Mouse (Mus musculus): ENCODE data around the gene Birc3. TPM values are rescaled to one million over a fixed set of nuclear protein-coding genes. Genes with fewer than 3 reads are reported as not detected.

Gene Birc3
- polyA plus RNA-seq, 1 experiment from 2014 or later: 5.6 TPM

GRCm38 (mm10) chr9:7836905-7837805, 35.8 kb downstream of the Birc3 start, which contains the start of gene Birc2:
Gene Birc2 (minus strand): TSS chr9:7837064.
- Histone ChIP-seq H3K9me3 (ENCODE audit: low read depth, low read length) (no peaks in the 10 kb centered on the region), H3K36me3 (ENCODE audit: insufficient read depth) (peaks cover 16% of the 10 kb centered on the region; the same call in 1 of the 2 replicates), H3K4me3 (ENCODE audit: low read depth, low read length) (peak within 1 kb of the TSS; percentile 73), H3K4me1 (ENCODE audit: insufficient read depth) (peaks cover 7% of the 10 kb centered on the region; the same call in 1 of the 2 replicates), H3K4me2 (peak within 1 kb of the TSS; percentile 83), H3K27ac (ENCODE audit: low read depth) (peak within 1 kb of the TSS; percentile 99), H3K9ac (peak within 1 kb of the TSS; percentile 89), H3K27me3 (ENCODE audit: insufficient read depth, low read length) (no peaks in the 10 kb centered on the region)
- ATAC-seq (ENCODE audit: insufficient read depth) (peak; percentile 97), DNase-seq (peak; percentile 98)
- under 1% methylated on average over 68 of the region's 68 CpGs for WGBS
- TF ChIP-seq CTCF (IDR thresholded peaks at IDR 0.05; ENCODE audit: low read depth): no peak

- H3K9ac ChIP-seq: peak overlapping the region; percentile 89
- H3K36me3 ChIP-seq (ENCODE audit: insufficient read depth): peaks cover 18% of the 10 kb centered on the region; the same call in 1 of the 2 replicates
- peak overlapping the region; percentile 83 for H3K4me2 ChIP-seq
- peaks cover 7% of the 10 kb centered on the region; the same call in 1 of the 2 replicates for H3K4me1 ChIP-seq (ENCODE audit: insufficient read depth)
- ATAC-seq (ENCODE audit: insufficient read depth) (peak; percentile 53), DNase-seq (peak; percentile 73)
- TF ChIP-seq CTCF (IDR thresholded peaks at IDR 0.05; ENCODE audit: low read depth): peak; percentile 12; the same call in 1 of the 2 replicates
- no peaks in the 10 kb centered on the region for H3K27me3 ChIP-seq (ENCODE audit: insufficient read depth, low read length)
- H3K27ac ChIP-seq (ENCODE audit: low read depth): peak overlapping the region; percentile 99
- H3K4me3 ChIP-seq (ENCODE audit: low read depth, low read length): peak overlapping the region; percentile 73
- H3K9me3 ChIP-seq (ENCODE audit: low read depth, low read length): no peaks in the 10 kb centered on the region
- under 1% methylated on average over 16 of the region's 16 CpGs for WGBS
Observed at GRCm38 (mm10) chr9:7836331-7836730, 36.7 kb downstream of the Birc3 start.

GRCm38 (mm10) chr9:7835302-7835701, 37.7 kb downstream of the Birc3 start:
- Histone ChIP-seq H3K36me3 (ENCODE audit: insufficient read depth) (peaks cover 18% of the 10 kb centered on the region; the same call in 1 of the 2 replicates), H3K9me3 (ENCODE audit: low read depth, low read length) (no peaks in the 10 kb centered on the region), H3K9ac (no peak overlapping the region), H3K27me3 (ENCODE audit: insufficient read depth, low read length) (no peaks in the 10 kb centered on the region), H3K4me1 (ENCODE audit: insufficient read depth) (peaks cover 7% of the 10 kb centered on the region; the same call in 1 of the 2 replicates), H3K4me3 (ENCODE audit: low read depth, low read length) (peak overlapping the region; percentile 73), H3K27ac (ENCODE audit: low read depth) (no peak overlapping the region), H3K4me2 (peak overlapping the region; percentile 83; the same call in 1 of the 2 replicates)
- 78% methylated on average over 1 of the region's 1 CpGs for WGBS
- ATAC-seq (ENCODE audit: insufficient read depth) (no peak), DNase-seq (no peak)
- TF ChIP-seq CTCF (IDR thresholded peaks at IDR 0.05; ENCODE audit: low read depth): no peak

GRCm38 (mm10) chr9:7833421-7833820, 39.6 kb downstream of the Birc3 start:
- WGBS: 85% methylated on average over 6 of the region's 6 CpGs
- no peak for ATAC-seq (ENCODE audit: insufficient read depth)
- TF ChIP-seq CTCF (IDR thresholded peaks at IDR 0.05; ENCODE audit: low read depth): no peak

GRCm38 (mm10) chr9:7829531-7830528, 43.2 kb downstream of the Birc3 start:
- ATAC-seq (ENCODE audit: insufficient read depth) (peak; percentile 63; the same call in 1 of the 2 replicates), DNase-seq (no peak)
- H3K4me3 ChIP-seq (ENCODE audit: low read depth, low read length): no peak overlapping the region
- H3K9me3 ChIP-seq (ENCODE audit: low read depth, low read length): no peaks in the 10 kb centered on the region
- peaks cover 20% of the 10 kb centered on the region for H3K36me3 ChIP-seq (ENCODE audit: insufficient read depth)
- H3K27ac ChIP-seq (ENCODE audit: low read depth): no peak overlapping the region
- no peak overlapping the region for H3K9ac ChIP-seq
- WGBS: 66% methylated on average over 9 of the region's 9 CpGs
- H3K4me2 ChIP-seq: peak overlapping the region; percentile 27; the same call in 1 of the 2 replicates
- peaks cover 7% of the 10 kb centered on the region; the same call in 1 of the 2 replicates for H3K4me1 ChIP-seq (ENCODE audit: insufficient read depth)
- H3K27me3 ChIP-seq (ENCODE audit: insufficient read depth, low read length): no peaks in the 10 kb centered on the region
- TF ChIP-seq CTCF (IDR thresholded peaks at IDR 0.05; ENCODE audit: low read depth): no peak

More at GRCm38 (mm10) chr9:7833421-7833820, 39.6 kb downstream of the Birc3 start:
- no peak overlapping the region for H3K4me3 ChIP-seq (ENCODE audit: low read depth, low read length)
- no peak for DNase-seq
- 0 out of 2 replicates have a peak overlapping the region, but pooled peaks have one; percentile 5 for H3K9ac ChIP-seq
- H3K9me3 ChIP-seq (ENCODE audit: low read depth, low read length): no peaks in the 10 kb centered on the region
- no peaks in the 10 kb centered on the region for H3K27me3 ChIP-seq (ENCODE audit: insufficient read depth, low read length)
- no peak overlapping the region for H3K27ac ChIP-seq (ENCODE audit: low read depth)
- peaks cover 7% of the 10 kb centered on the region; the same call in 1 of the 2 replicates for H3K4me1 ChIP-seq (ENCODE audit: insufficient read depth)
- H3K4me2 ChIP-seq: peak overlapping the region; percentile 15; the same call in 1 of the 2 replicates
- H3K36me3 ChIP-seq (ENCODE audit: insufficient read depth): peaks cover 18% of the 10 kb centered on the region; the same call in 1 of the 2 replicates

- peaks cover 6% of the 10 kb centered on the region; the same call in 1 of the 2 replicates for H3K4me1 ChIP-seq (ENCODE audit: insufficient read depth)
- 86% methylated on average over 4 of the region's 4 CpGs for WGBS
- H3K9me3 ChIP-seq (ENCODE audit: low read depth, low read length): no peaks in the 10 kb centered on the region
- no peak overlapping the region for H3K27ac ChIP-seq (ENCODE audit: low read depth)
- no peak overlapping the region for H3K9ac ChIP-seq
- H3K27me3 ChIP-seq (ENCODE audit: insufficient read depth, low read length): no peaks in the 10 kb centered on the region
- ATAC-seq (ENCODE audit: insufficient read depth) (no peak), DNase-seq (no peak)
- no peak overlapping the region for H3K4me3 ChIP-seq (ENCODE audit: low read depth, low read length)
- peaks cover 15% of the 10 kb centered on the region for H3K36me3 ChIP-seq (ENCODE audit: insufficient read depth)
- no peak overlapping the region for H3K4me2 ChIP-seq
- TF ChIP-seq CTCF (IDR thresholded peaks at IDR 0.05; ENCODE audit: low read depth): no peak
Observed at GRCm38 (mm10) chr9:7828706-7829105, 44.3 kb downstream of the Birc3 start.
